9 mouse cellular contexts compared by ENCODE assay signal in genomic region chr17:88442661-88443060, GRCm38 (mm10). TPM values are rescaled to one million over a fixed set of nuclear protein-coding genes. Genes with fewer than 3 reads are reported as not detected.
DNase-seq lines count a peak whose midpoint lies in the region; ATAC-seq and TF ChIP-seq lines count a peak whose summit lies in the region.
"Had no signal": no experiment of that assay in that cellular context is flagged by ENCODE, and none has a peak within 500 bp of the region (broad histone marks: within the 10 kb centered on the region; RNA-seq: fewer than 3 reads in every experiment).

No protein-coding gene starts in this region.

- peaks cover 17% of the 10 kb centered on the region for H3K4me1 ChIP-seq in heart, embryonic 10.5 days
- H3K4me1 ChIP-seq in megakaryocyte, embryonic 14.5 days: peaks cover 18% of the 10 kb centered on the region
- no peaks in the 10 kb centered on the region for H3K4me1 ChIP-seq in intestine, postnatal 0 days (replicated peaks; ENCODE audit: control insufficient read depth, insufficient read depth, low read length)
- H3K4me1 ChIP-seq in stomach, embryonic 14.5 days (ENCODE audit: control insufficient read depth, insufficient read depth, low read length): no peaks in the 10 kb centered on the region

- no peak for ATAC-seq in megakaryocyte, adult 5-6 weeks (ENCODE audit: poor library complexity, severe bottlenecking)
- no peak for ATAC-seq in intestine, postnatal 0 days
- ATAC-seq in stomach, embryonic 14.5 days (ENCODE audit: insufficient number of reproducible peaks, insufficient read depth, low FRiP score, low read depth): no peak
- no peak for ATAC-seq in activated CD4-positive, CD25-positive, alpha-beta regulatory T cell, adult 4 months

- H3K27me3 ChIP-seq in heart, embryonic 10.5 days (ENCODE audit: insufficient read depth, poor library complexity, severe bottlenecking): no peaks in the 10 kb centered on the region
- no peaks in the 10 kb centered on the region for H3K27me3 ChIP-seq in megakaryocyte, embryonic 14.5 days (replicated peaks)
- no peaks in the 10 kb centered on the region for H3K27me3 ChIP-seq in intestine, postnatal 0 days (replicated peaks; ENCODE audit: control insufficient read depth, insufficient read depth, low read length)
- no peaks in the 10 kb centered on the region for H3K27me3 ChIP-seq in stomach, embryonic 14.5 days (ENCODE audit: control insufficient read depth, insufficient read depth, low read length)

- peak overlapping the region; percentile 40 for H3K4me2 ChIP-seq in intestine, postnatal 0 days (replicated peaks; ENCODE audit: low read depth)
- peak overlapping the region; percentile 35 for H3K4me2 ChIP-seq in stomach, embryonic 14.5 days (replicated peaks; ENCODE audit: low read depth, low read length)

- TF ChIP-seq CTCF in intestine, postnatal 0 days (IDR thresholded peaks at IDR 0.05; ENCODE audit: low read depth): no peak

- H3K36me3 ChIP-seq in heart, embryonic 10.5 days: no peaks in the 10 kb centered on the region
- no peaks in the 10 kb centered on the region for H3K36me3 ChIP-seq in megakaryocyte, embryonic 14.5 days (replicated peaks; ENCODE audit: low read length)
- H3K36me3 ChIP-seq in intestine, postnatal 0 days (ENCODE audit: control insufficient read depth, insufficient read depth): no peaks in the 10 kb centered on the region
- H3K36me3 ChIP-seq in stomach, embryonic 14.5 days (ENCODE audit: control insufficient read depth, insufficient read depth, low read length): no peaks in the 10 kb centered on the region

- H3K4me3 ChIP-seq in heart, embryonic 10.5 days: peak overlapping the region; percentile 93; the same call in 1 of the 2 replicates
- peak overlapping the region; percentile 94 for H3K4me3 ChIP-seq in megakaryocyte, embryonic 14.5 days (replicated peaks)
- peak overlapping the region; percentile 1; the same call in 1 of the 2 replicates for H3K4me3 ChIP-seq in intestine, postnatal 0 days (ENCODE audit: low read depth, low read length)
- no peak overlapping the region for H3K4me3 ChIP-seq in stomach, embryonic 14.5 days (ENCODE audit: low read depth, low read length)

- peak overlapping the region; percentile 8; the same call in 1 of the 2 replicates for H3K9ac ChIP-seq in intestine, postnatal 0 days (ENCODE audit: low read depth, low read length)
- no peak overlapping the region for H3K9ac ChIP-seq in stomach, embryonic 14.5 days (replicated peaks; ENCODE audit: low read depth, low read length)

- H3K9me3 ChIP-seq in heart, embryonic 10.5 days: no peaks in the 10 kb centered on the region
- H3K9me3 ChIP-seq in megakaryocyte, embryonic 14.5 days: peaks cover under 1% of the 10 kb centered on the region; the same call in 1 of the 2 replicates
- no peaks in the 10 kb centered on the region for H3K9me3 ChIP-seq in intestine, postnatal 0 days (ENCODE audit: control insufficient read depth)
- H3K9me3 ChIP-seq in stomach, embryonic 14.5 days (ENCODE audit: control insufficient read depth, low read depth, low read length): no peaks in the 10 kb centered on the region

- DNase-seq in heart, embryonic 10.5 days (ENCODE audit: low spot score): no peak
- DNase-seq in heart, postnatal 4 days: no peak
- no peak for DNase-seq in thymus, postnatal 25 days
- DNase-seq: kidney, postnatal 25 days had no signal

- WGBS in heart, embryonic 10.5 days: 78% methylated on average over 6 of the region's 6 CpGs
- WGBS in intestine, postnatal 0 days: 43% methylated on average over 6 of the region's 6 CpGs
- 48% methylated on average over 6 of the region's 6 CpGs for WGBS in stomach, embryonic 14.5 days

- H3K27ac ChIP-seq in heart, embryonic 10.5 days: no peak overlapping the region
- no peak overlapping the region for H3K27ac ChIP-seq in intestine, postnatal 0 days (ENCODE audit: low read depth, low read length)
- no peak overlapping the region for H3K27ac ChIP-seq in stomach, embryonic 14.5 days (ENCODE audit: low read length)

RNA-seq across cellular contexts. Expression of gene Foxn2, which starts 2.1 kb away (rescaled TPM):
- polyA plus RNA-seq in heart, embryonic 10.5 days (2016; fragmentation: Nextera tagmentation; extraction: Ambion mirVana): 12.7 and 13.5 TPM in 2 replicates
- 10 to 100 TPM; 13.6 to 13.9 TPM for total RNA-seq in heart, postnatal 4 days (2021)
- 2.6 TPM in 1 of 2 replicates, not detected in the other for polyA plus RNA-seq in megakaryocyte, embryonic 14.5 days (2012; ENCODE audit: insufficient read depth, low replicate concordance)
- 68.4 and 79.4 TPM in 2 replicates for total RNA-seq in megakaryocyte, adult 5-6 weeks (2015)
- 93.8 and 96.1 TPM in 2 replicates for total RNA-seq in megakaryocyte, adult 5-6 weeks (2017)
- 11.4 and 13.5 TPM in 2 replicates for polyA plus RNA-seq in intestine, postnatal 0 days (2015; fragmentation: Nextera tagmentation; extraction: Ambion mirVana)
- 14.7 and 15.7 TPM in 2 replicates for polyA plus RNA-seq in stomach, embryonic 14.5 days (2014; fragmentation: Nextera tagmentation; extraction: Ambion mirVana)
- polyA plus RNA-seq in activated CD4-positive, CD25-positive, alpha-beta regulatory T cell, adult 4 months (2017; shearing (Covaris generic)): 10 to 100 TPM; 34.0 to 36.1 TPM
